Mouse (Mus musculus) hindbrain, embryonic 12.5 days (tissue): Measurements from ENCODE around the gene Mt4. TPM values are rescaled to one million over a fixed set of nuclear protein-coding genes. Genes with fewer than 3 reads are reported as not detected.
A peak's percentile ranks its signal among the peaks of the same experiment; 100 is the strongest.
"Not testable (repeated sequence)": the region's sequence is repeated elsewhere in the genome, so short reads cannot be mapped to it uniquely, and the experiment has no call there.

Experiments
- ATAC-seq: fragments of 200-750 bp; cut with Nextera tagmentation; 2 replicates; pipeline ENCODE4 v1.8.0; 2017; ENCODE audit warnings: moderate TSS enrichment; ENCODE audit not compliant: low FRiP score
- H3K27ac ChIP-seq: fragments of 300-500 bp; sonication (generic); 2 replicates; pipeline ENCODE4 v1.5.1; 2016; ENCODE audit warnings: mild to moderate bottlenecking
- H3K27me3 ChIP-seq: fragments of 300-500 bp; sonication (generic); 2 replicates; pipeline ENCODE4 v1.6.1; 2016; ENCODE audit warnings: mild to moderate bottlenecking
- H3K36me3 ChIP-seq: fragments of 300-500 bp; sonication (generic); 2 replicates; pipeline ENCODE4 v1.6.1; 2016; ENCODE audit warnings: mild to moderate bottlenecking
- H3K4me1 ChIP-seq: fragments of 300-500 bp; sonication (generic); 2 replicates; pipeline ENCODE4 v1.6.1; 2016
- H3K4me2 ChIP-seq: fragments of 300-500 bp; sonication (generic); replicated peaks from 2 replicates; pipeline ENCODE4 v1.6.1; 2016; ENCODE audit warnings: mild to moderate bottlenecking
- H3K4me3 ChIP-seq: fragments of 300-500 bp; sonication (generic); 2 replicates; pipeline ENCODE4 v1.5.1; 2016; ENCODE audit warnings: mild to moderate bottlenecking
- H3K9ac ChIP-seq: fragments of 300-500 bp; sonication (generic); 2 replicates; pipeline ENCODE4 v1.6.1; 2016; ENCODE audit warnings: mild to moderate bottlenecking, moderate library complexity
- H3K9me3 ChIP-seq: fragments of 300-500 bp; sonication (generic); replicated peaks from 2 replicates; pipeline ENCODE4 v1.6.1; 2016; ENCODE audit warnings: mild to moderate bottlenecking
- WGBS: fragments of 180-500 bp; shearing (Covaris S2); methylation state at CpG from one replicate; pipeline ENCODE4 v1.1.7; 2016; 5-methylcytosine and 5-hydroxymethylcytosine counted together
- polyA plus RNA-seq: library from polyadenylated mRNA; unstranded; fragments of >200 nt; fragmentation: Nextera tagmentation; extraction: Ambion mirVana; gene quantifications from 2 replicates; pipeline ENCODE4 v1.2.1, GENCODE M21; 2016

The Mt4 gene
- polyA plus RNA-seq, 1 experiment from 2014 or later = not detected

DNA sequence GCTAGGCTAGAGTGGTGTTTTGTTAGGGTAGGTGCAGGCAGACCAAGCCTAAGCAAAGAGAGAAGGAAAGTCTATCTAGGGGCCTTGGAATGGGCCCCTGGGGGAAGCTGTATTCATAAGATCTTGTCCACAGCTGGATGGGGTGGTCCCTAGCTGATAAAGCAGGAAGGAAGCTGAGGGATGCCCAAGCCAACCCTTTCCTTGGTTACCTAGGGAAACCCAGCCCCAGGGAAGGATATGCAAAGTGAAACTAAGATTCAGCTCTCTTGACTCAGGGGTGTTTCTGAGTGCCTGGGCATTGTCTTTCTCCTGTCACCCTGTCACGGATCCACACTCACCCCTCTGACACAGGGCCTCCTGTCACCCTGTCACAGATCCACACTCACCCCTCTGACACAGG, 23.6 kb upstream of the Mt4 start:
- H3K9me3 ChIP-seq = no peaks in the 10 kb centered on the region
- no peak overlapping the region for H3K4me3 ChIP-seq
- WGBS = 43% methylated on average over 1 of the region's 1 CpGs
- H3K27ac ChIP-seq = no peak overlapping the region
- no peaks in the 10 kb centered on the region for H3K36me3 ChIP-seq
- no peak overlapping the region for H3K9ac ChIP-seq
- no peak for ATAC-seq
- no peaks in the 10 kb centered on the region for H3K27me3 ChIP-seq
- no peak overlapping the region for H3K4me2 ChIP-seq
- peaks cover 5% of the 10 kb centered on the region for H3K4me1 ChIP-seq

DNA sequence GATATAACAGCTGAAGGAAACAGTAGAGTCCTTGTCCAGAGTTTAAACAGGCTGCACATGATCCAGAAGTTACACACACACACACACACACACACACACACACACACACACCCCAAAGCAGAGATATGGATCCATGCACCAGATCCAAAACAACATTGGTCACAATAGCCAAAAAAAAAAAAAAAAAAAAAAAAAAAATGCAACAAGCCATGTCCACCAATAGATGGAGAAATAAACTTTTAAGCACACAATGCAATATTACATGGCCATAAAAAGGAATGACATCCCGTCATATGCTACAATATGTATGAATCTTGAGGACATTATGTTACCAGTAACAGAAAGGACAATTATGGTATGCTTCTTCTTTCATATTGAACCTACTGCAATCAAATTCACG, 23.0 kb upstream of the Mt4 start:
- H3K36me3 ChIP-seq = no peaks in the 10 kb centered on the region
- 94% methylated on average over 2 of the region's 2 CpGs for WGBS
- H3K9me3 ChIP-seq = no peaks in the 10 kb centered on the region
- ATAC-seq = no peak
- H3K4me2 ChIP-seq = no peak overlapping the region
- H3K27me3 ChIP-seq = no peaks in the 10 kb centered on the region
- H3K4me1 ChIP-seq = peaks cover 10% of the 10 kb centered on the region
- no peak overlapping the region for H3K27ac ChIP-seq
- no peak overlapping the region for H3K4me3 ChIP-seq
- H3K9ac ChIP-seq = no peak overlapping the region

DNA sequence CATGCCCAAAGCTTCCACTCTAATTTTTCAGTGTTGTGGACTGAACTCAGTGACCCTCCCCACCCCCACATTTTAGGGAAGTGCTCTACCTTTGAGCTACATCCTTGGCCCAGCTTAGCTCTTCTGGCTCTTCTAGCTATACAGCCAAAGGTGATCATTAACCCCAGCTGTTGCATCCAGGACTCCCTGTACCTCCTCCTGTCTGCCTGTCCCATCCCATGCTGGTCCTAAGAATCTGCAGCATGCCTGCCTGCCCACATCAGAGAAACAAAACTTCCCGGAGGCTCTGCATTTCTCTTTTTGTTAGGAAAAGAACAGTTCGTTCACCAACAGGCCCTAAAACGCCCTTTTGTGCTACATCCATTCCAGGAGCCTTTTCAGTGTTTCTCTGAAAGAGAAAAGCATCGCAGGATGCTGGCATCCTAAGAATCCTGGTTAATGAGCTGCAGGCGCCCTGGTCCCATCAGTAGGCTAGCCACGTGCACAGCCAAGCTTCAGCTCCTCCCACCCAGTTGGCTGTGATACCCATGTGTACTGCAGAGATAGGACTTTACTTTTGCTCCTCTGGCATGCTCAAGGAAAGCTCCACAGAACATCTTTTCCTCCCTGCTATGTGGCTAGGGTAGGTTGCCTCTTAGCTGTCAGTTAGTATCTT, 18.1 kb upstream of the Mt4 start:
- Histone ChIP-seq H3K4me2 (peak overlapping the region; percentile 15; the same call in 1 of the 2 replicates), H3K27ac (peak overlapping the region; percentile 82), H3K27me3 (no peaks in the 10 kb centered on the region), H3K4me3 (no peak overlapping the region), H3K36me3 (no peaks in the 10 kb centered on the region), H3K9me3 (no peaks in the 10 kb centered on the region), H3K9ac (no peak overlapping the region), H3K4me1 (peaks cover 34% of the 10 kb centered on the region)
- ATAC-seq = peak; percentile 89
- 4% methylated on average over 6 of the region's 6 CpGs for WGBS

DNA sequence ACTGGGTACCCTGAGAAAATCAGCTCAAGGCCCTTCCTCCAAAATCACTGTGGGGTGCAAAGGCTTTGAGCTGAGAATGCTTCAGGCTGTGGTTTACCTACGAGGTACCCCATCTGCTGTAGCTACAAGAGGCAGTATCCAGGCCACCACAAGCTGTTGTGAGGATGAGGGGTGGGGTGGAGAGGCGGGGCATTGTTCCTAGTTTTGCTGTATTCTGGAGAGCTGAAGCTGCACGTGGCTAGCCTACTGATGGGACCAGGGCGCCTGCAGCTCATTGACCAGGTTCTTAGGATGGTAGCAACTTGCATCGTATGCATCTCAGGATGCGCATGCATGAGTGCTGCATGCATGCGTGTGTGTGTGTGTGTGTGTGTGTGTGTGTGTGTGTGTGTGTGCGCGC, 15.4 kb upstream of the Mt4 start:
- H3K9me3 ChIP-seq = no peaks in the 10 kb centered on the region
- 0 out of 2 replicates have a peak overlapping the region, but pooled peaks have one; percentile 23 for H3K27ac ChIP-seq
- H3K4me2 ChIP-seq = no peak overlapping the region
- H3K27me3 ChIP-seq = no peaks in the 10 kb centered on the region
- 77% methylated on average over 9 of the region's 9 CpGs for WGBS
- no peak overlapping the region for H3K9ac ChIP-seq
- ATAC-seq = no peak
- no peaks in the 10 kb centered on the region for H3K36me3 ChIP-seq
- H3K4me3 ChIP-seq = no peak overlapping the region
- peaks cover 36% of the 10 kb centered on the region for H3K4me1 ChIP-seq

DNA sequence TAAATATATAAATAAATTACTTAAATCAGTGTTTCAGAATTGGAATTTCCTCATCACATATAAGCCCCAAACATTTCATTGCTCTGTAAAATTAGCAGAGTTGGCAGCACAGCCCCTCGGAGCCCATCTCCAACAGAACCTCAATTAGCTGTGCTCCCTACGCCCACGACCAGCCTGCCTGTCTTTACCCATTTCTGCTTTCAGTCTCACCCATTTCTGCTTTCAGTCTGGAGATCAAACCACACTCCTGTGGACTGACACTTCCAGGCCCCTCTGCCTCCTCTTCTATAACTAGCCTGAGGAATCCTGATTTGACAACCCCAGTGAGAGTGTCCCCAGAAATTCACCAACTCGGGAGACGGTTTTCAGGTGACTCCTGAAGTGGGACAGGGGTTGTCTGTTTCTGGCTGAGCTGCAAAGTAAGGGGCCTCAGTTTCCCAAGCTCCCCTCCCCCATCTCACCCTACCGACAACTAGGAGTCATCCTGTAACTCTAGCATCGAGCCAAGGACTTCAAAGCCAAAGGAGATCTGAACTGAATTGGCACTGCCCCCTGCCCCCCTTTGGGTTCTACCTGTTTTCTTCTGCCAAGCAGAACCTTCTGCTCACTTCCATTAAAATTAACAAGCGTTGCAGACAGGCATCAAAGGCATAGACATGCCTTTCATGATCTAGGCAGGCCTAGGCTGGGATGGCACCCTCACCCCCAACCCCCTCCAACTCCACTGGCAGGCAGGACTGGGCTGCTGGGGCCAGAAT, 14.1 kb upstream of the Mt4 start:
- no peak overlapping the region for H3K27ac ChIP-seq
- ATAC-seq = no peak
- whole genome bisulfite sequencing = 60% methylated on average over 8 of the region's 8 CpGs
- H3K4me2 ChIP-seq = no peak overlapping the region
- no peaks in the 10 kb centered on the region for H3K27me3 ChIP-seq
- no peak overlapping the region for H3K4me3 ChIP-seq
- H3K9ac ChIP-seq = no peak overlapping the region
- H3K9me3 ChIP-seq = no peaks in the 10 kb centered on the region
- H3K36me3 ChIP-seq = no peaks in the 10 kb centered on the region
- peaks cover 35% of the 10 kb centered on the region for H3K4me1 ChIP-seq

DNA sequence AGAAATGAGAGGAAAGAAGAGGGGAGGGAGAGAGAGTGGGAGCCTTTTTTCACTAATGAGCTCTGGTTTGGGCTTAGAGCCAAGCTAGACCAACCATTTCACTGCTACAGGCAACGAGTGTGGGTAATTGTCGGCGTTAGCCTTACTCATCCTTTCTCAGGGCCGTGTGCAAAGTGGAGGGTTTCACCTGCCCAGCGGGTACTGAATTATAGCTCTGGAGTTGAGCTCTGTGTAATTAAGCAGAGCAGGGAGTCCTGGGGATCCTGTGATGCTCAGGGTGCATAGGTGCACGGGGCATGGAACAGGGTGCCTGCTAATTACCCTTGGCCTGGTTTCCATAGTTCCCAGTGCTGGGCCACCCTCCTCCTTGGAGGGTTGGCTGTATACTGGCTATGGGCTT, 9.3 kb upstream of the Mt4 start:
- Histone ChIP-seq H3K9me3 (no peaks in the 10 kb centered on the region), H3K4me2 (no peak overlapping the region), H3K4me3 (no peak overlapping the region), H3K9ac (no peak overlapping the region), H3K4me1 (peaks cover 12% of the 10 kb centered on the region; the same call in 1 of the 2 replicates), H3K36me3 (no peaks in the 10 kb centered on the region), H3K27ac (no peak overlapping the region), H3K27me3 (no peaks in the 10 kb centered on the region)
- WGBS = 72% methylated on average over 6 of the region's 6 CpGs
- ATAC-seq = no peak

DNA sequence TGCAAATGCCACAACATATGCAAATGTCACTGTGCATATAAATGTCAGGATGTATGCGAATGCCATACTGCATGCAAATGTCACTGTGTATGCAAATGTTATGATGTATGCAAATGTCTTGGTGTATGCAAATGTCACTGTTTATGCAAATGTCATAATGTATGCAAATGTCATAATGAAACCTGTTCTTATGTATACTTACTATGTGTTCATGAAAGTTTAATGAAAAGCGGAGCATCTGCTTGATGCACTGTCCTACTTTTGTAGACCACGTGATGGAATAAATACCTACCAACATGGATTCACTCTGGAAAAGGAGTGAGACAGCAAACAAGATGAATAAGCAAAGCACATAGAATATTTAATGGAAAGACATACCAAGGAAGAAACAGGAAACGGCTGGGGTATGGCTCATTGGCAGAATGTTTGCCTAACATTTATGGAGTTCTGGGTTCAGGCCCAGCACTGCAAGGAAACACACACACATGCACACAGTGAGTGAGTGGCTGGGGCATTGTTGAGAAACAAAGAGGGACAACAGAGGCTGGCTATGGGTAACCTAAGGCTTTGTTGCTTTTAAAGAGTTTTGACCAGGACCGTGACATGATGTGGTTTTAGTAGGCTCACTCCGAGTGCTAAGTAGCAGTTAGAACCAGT, 7.7 kb upstream of the Mt4 start:
- 0 out of 2 replicates have a peak, but pooled peaks cover 4% of the 10 kb centered on the region for H3K4me1 ChIP-seq
- H3K9me3 ChIP-seq = no peaks in the 10 kb centered on the region
- H3K27me3 ChIP-seq = no peaks in the 10 kb centered on the region
- H3K4me2 ChIP-seq = no peak overlapping the region
- no peak overlapping the region for H3K9ac ChIP-seq
- no peaks in the 10 kb centered on the region for H3K36me3 ChIP-seq
- 73% methylated on average over 6 of the region's 6 CpGs for WGBS
- ATAC-seq = no peak
- no peak overlapping the region for H3K4me3 ChIP-seq
- no peak overlapping the region for H3K27ac ChIP-seq

DNA sequence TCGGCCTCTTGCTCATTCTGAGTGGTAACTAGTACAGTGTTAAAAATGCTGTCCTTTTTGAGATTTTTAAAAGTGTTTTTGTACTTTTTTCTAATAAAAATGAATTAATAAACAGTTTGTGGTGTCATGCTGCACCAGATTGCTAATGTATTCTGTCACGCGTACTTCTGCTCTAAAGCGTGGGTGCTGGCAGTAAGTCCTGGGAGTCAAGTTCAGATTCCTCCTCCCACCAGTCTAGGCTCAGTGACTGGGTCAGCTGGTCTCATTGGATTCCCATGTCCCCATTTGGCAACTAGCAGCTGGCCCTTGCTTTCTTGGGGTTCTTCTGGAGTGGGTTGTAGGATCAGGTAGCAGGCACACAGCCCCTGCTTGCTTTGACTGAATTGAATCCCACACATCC, 6.9 kb upstream of the Mt4 start:
- no peak for ATAC-seq
- Histone ChIP-seq H3K4me1 (0 out of 2 replicates have a peak, but pooled peaks cover 4% of the 10 kb centered on the region), H3K9ac (no peak overlapping the region), H3K27ac (no peak overlapping the region), H3K4me2 (no peak overlapping the region), H3K36me3 (no peaks in the 10 kb centered on the region), H3K4me3 (no peak overlapping the region), H3K27me3 (no peaks in the 10 kb centered on the region), H3K9me3 (no peaks in the 10 kb centered on the region)
- WGBS = 87% methylated on average over 4 of the region's 4 CpGs

DNA sequence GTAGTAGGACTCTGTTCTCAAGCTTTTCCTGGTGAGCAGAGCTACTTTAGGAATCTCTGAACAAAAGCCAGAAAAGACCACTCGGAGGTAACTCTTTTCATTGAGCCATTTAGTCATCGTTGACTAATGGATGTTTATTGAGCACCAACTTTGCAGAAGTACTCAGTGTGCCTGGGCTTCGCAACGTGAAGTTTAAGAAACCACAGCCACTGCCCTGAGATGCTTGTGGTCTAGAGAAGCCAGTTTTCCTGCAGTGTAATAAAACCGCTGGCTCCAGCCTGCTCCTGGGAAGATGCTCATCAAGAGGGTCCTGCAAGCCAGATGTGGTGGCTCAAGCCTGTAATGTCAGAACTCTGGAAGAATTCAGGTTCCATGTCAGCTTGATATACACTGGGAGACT, 4.9 kb upstream of the Mt4 start:
- 0 out of 2 replicates have a peak, but pooled peaks cover 4% of the 10 kb centered on the region for H3K4me1 ChIP-seq
- H3K9ac ChIP-seq = no peak overlapping the region
- ATAC-seq = no peak
- WGBS = 76% methylated on average over 5 of the region's 5 CpGs
- no peak overlapping the region for H3K27ac ChIP-seq
- H3K4me3 ChIP-seq = no peak overlapping the region
- H3K27me3 ChIP-seq = peaks cover 4% of the 10 kb centered on the region; the same call in 1 of the 2 replicates
- no peak overlapping the region for H3K4me2 ChIP-seq
- H3K9me3 ChIP-seq = no peaks in the 10 kb centered on the region
- H3K36me3 ChIP-seq = no peaks in the 10 kb centered on the region

DNA sequence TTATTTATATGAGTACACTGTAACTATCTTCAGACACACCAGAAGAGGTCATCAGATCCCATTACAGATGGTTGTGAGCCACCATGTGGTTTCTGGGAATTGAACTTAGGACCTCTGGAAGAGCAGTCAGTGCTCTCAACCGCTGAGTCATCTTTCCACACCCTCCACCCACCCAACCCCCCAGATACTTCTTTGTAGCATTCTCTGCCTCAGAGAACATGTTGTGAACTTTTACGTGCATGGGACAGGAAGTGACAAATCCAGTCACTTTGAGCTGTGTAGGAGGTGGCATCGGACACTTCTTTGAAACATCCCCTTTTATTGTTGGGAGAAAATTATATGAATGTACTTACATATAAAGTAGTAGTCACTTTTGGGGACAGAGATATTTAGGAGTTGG, 2.4 kb upstream of the Mt4 start:
- 70% methylated on average over 3 of the region's 3 CpGs for WGBS
- H3K4me2 ChIP-seq, H3K27me3 ChIP-seq, H3K4me1 ChIP-seq, ATAC-seq, H3K9me3 ChIP-seq, H3K9ac ChIP-seq, H3K27ac ChIP-seq, H3K36me3 ChIP-seq, H3K4me3 ChIP-seq: not testable (repeated sequence)

DNA sequence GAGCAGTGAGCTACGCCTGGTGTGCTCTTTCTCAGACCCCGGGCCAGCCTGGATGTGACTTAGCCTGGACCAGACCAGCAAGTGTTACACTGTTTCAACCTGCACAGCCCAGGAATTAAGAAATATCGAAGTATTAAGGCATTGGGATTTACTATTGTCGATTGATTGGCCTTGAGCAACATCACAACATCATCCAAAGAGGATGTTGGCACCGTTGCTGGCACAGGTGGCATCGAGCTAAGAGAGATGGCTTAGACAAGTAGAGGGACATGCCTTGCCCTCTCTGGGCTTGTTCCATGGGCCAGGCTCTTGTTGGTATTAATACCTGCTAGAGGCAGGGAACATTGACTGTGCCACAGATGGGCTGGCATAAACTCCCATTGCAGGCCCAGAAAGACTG, 1.4 kb upstream of the Mt4 start:
- Histone ChIP-seq H3K9me3 (no peaks in the 10 kb centered on the region), H3K4me3 (no peak overlapping the region), H3K36me3 (no peaks in the 10 kb centered on the region), H3K9ac (no peak overlapping the region), H3K27me3 (peaks cover 4% of the 10 kb centered on the region; the same call in 1 of the 2 replicates), H3K4me2 (no peak overlapping the region), H3K27ac (no peak overlapping the region), H3K4me1 (no peaks in the 10 kb centered on the region)
- 89% methylated on average over 6 of the region's 6 CpGs for WGBS
- no peak for ATAC-seq

DNA sequence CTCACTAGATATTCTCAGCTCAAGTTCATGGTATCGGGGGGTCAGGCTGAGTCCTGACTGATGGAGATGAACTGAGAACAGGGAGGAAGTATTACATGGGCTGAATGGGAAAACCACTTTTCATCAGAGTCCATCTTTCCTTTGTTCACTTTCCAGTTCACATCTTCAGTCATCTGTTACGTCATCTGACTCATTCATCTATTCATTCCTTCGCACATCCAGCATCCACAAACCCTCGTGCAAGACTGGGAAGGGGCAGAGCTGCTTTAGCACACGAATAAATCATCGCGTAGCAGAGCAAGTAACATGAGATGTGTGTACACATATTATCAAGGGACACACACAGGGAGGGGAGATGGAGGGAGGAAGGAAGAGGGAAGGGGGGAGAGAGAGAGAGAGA, 805 bp upstream of the Mt4 start:
- Histone ChIP-seq H3K4me2 (no peak overlapping the region), H3K27me3 (peaks cover 4% of the 10 kb centered on the region; the same call in 1 of the 2 replicates), H3K9ac (no peak overlapping the region), H3K36me3 (no peaks in the 10 kb centered on the region), H3K4me1 (no peaks in the 10 kb centered on the region), H3K9me3 (no peaks in the 10 kb centered on the region), H3K4me3 (no peak overlapping the region), H3K27ac (no peak overlapping the region)
- WGBS = 84% methylated on average over 7 of the region's 7 CpGs
- no peak for ATAC-seq
